Mouse (Mus musculus) layer of hippocampus, postnatal 25 days (tissue): ENCODE measurements around the gene Chn1. TPM values are rescaled to one million over a fixed set of nuclear protein-coding genes. Genes with fewer than 3 reads are reported as not detected.

Experiments used
- DNase-seq, 2 experiments: peaks; one replicate each; pipeline ENCODE4 v3.0.0; 2022; ENCODE audit warnings: mixed read lengths in 2 of 2, low spot score in 1 of 2; ENCODE audit errors: extremely low spot score in 1 of 2
- total RNA-seq, 2 experiments: library from RNA; stranded (reverse); gene quantifications; 2 replicates each; pipeline ENCODE4 v1.2.3; 2021

The Chn1 gene
- total RNA-seq, 2 experiments from 2014 or later = 1,740 to 1,825 TPM

- no peak for DNase-seq
These were observed 178.4 kb downstream of the Chn1 start for GRCm38 (mm10) chr2:73596786-73597185.

- DNase-seq = no peak
These were observed 178.8 kb downstream of the Chn1 start for GRCm38 (mm10) chr2:73596326-73596725.

GRCm38 (mm10) chr2:73593101-73593439, 182.1 kb downstream of the Chn1 start:
- DNase-seq = no peak

- no peak for DNase-seq
These were observed 182.7 kb downstream of the Chn1 start for GRCm38 (mm10) chr2:73592231-73593100.

GRCm38 (mm10) chr2:73591246-73591645, 183.9 kb downstream of the Chn1 start:
- DNase-seq = no peak

GRCm38 (mm10) chr2:73590106-73590505, 185.0 kb downstream of the Chn1 start:
- no peak for DNase-seq

- DNase-seq = no peak
These were observed 186.2 kb downstream of the Chn1 start for GRCm38 (mm10) chr2:73588951-73589350.

- DNase-seq = no peak
These were observed 188.0 kb downstream of the Chn1 start for GRCm38 (mm10) chr2:73587109-73587506.

GRCm38 (mm10) chr2:73586392-73587108, 188.6 kb downstream of the Chn1 start:
- no peak for DNase-seq

GRCm38 (mm10) chr2:73585347-73585831, 189.8 kb downstream of the Chn1 start:
- no peak for DNase-seq

- peak in 1 of 2 experiments; percentile 81 for DNase-seq
These were observed 190.3 kb downstream of the Chn1 start for GRCm38 (mm10) chr2:73584645-73585346.

- DNase-seq = no peak
These were observed 194.4 kb downstream of the Chn1 start for GRCm38 (mm10) chr2:73580720-73581119.

GRCm38 (mm10) chr2:73580166-73580565, 195.0 kb downstream of the Chn1 start, which contains the start of gene Chrna1:
Chrna1 (minus strand) TSS chr2:73580338.
- DNase-seq = no peak

- DNase-seq = no peak
These were observed 196.0 kb downstream of the Chn1 start for GRCm38 (mm10) chr2:73579168-73579567.

- no peak for DNase-seq
These were observed 200.7 kb downstream of the Chn1 start for GRCm38 (mm10) chr2:73574418-73574817.

GRCm38 (mm10) chr2:73573556-73573955, 201.6 kb downstream of the Chn1 start:
- no peak for DNase-seq

GRCm38 (mm10) chr2:73572539-73573372, 202.4 kb downstream of the Chn1 start:
- DNase-seq = peak; percentile 77 to 82

- DNase-seq = no peak
These were observed 203.2 kb downstream of the Chn1 start for GRCm38 (mm10) chr2:73571901-73572300.

- DNase-seq = no peak
These were observed 203.8 kb downstream of the Chn1 start for GRCm38 (mm10) chr2:73571304-73571703.
